Comparison of ENCODE assay signal across 12 mouse cellular contexts in genomic region chr5:128027076-128027475, GRCm38 (mm10).
A peak's percentile ranks its signal among the peaks of the same experiment; 100 is the strongest.
DNase-seq lines count a peak whose midpoint lies in the region; ATAC-seq lines count a peak whose summit lies in the region.
"Had no signal": no experiment of that assay in that cellular context is flagged by ENCODE, and none has a peak within 500 bp of the region (broad histone marks: within the 10 kb centered on the region; RNA-seq: fewer than 3 reads in every experiment).

No protein-coding gene starts in this region.

- DNase-seq in cerebellum, adult 9-11 months, result peak; percentile 1
- peak; percentile 89 for DNase-seq in brain, adult 2 months (ENCODE audit: low read depth, low spot score)
- DNase-seq in layer of hippocampus, adult 8-10 months (ENCODE audit: low spot score in 2 of 2), result peak; percentile 69 to 70
- peak; percentile 42 for DNase-seq in left cerebral cortex, postnatal 4 days
- DNase-seq in gastrocnemius, adult 18-20 months (ENCODE audit: low spot score), result no peak
- DNase-seq in kidney, adult 9 months, result no peak
- no peak for DNase-seq in heart, postnatal 36 days
- DNase-seq: adrenal gland, postnatal 10 days; kidney, postnatal 4 days; liver, embryonic 13.5 days; thymus, postnatal 14 days had no signal

- intact Hi-C loops in left cerebral cortex, postnatal 4 days (cut with DNase I), result no loop called here
- intact Hi-C loops in heart, postnatal 36 days (cut with DNase I), result no loop called here

- ATAC-seq in cerebellum, adult (ENCODE audit: insufficient number of reproducible peaks, low FRiP score, low TSS enrichment), result no peak

Comparison
In these comparisons a context has a peak if more than half of its experiments do, and no peak if none do; other contexts are left out.
1. DNase-seq: peak in cerebellum, adult 9-11 months (single experiment), brain, adult 2 months (single experiment), layer of hippocampus, adult 8-10 months (2 of 2) and left cerebral cortex, postnatal 4 days (single experiment); none in gastrocnemius, adult 18-20 months (single experiment), kidney, adult 9 months (single experiment) and heart, postnatal 36 days (0 of 2).